Mouse (Mus musculus) G1E (cell line): ENCODE results near the gene Selenoi. TPM values are rescaled to one million over a fixed set of nuclear protein-coding genes. Genes with fewer than 3 reads are reported as not detected.

Experiments
- ATAC-seq: 2 replicates; pipeline ENCODE4 v1.8.0; 2016; ENCODE audit warnings: mild to moderate bottlenecking; ENCODE audit not compliant: insufficient number of reproducible peaks, poor library complexity, low FRiP score, severe bottlenecking; ENCODE audit errors: extremely low read depth
- DNase-seq: peaks from one replicate; pipeline ENCODE4 v3.0.0; 2012; ENCODE audit warnings: low spot score
- H3K27me3 ChIP-seq: 2 replicates; pipeline ENCODE4 v1.6.1; 2012; ENCODE audit warnings: mild to moderate bottlenecking, low read length, inconsistent platforms; ENCODE audit not compliant: insufficient read depth
- H3K36me3 ChIP-seq: replicated peaks from 2 replicates; pipeline ENCODE3; 2012; ENCODE audit warnings: mild to moderate bottlenecking, inconsistent platforms
- H3K4me1 ChIP-seq: 2 replicates; pipeline ENCODE4 v1.6.1; 2012; ENCODE audit warnings: low read depth, low read length, inconsistent platforms, mixed read lengths; ENCODE audit not compliant: insufficient read depth
- H3K4me3 ChIP-seq: 2 replicates; pipeline ENCODE4 v1.5.1; 2012; ENCODE audit warnings: low read depth, mild to moderate bottlenecking, inconsistent platforms, low read length, moderate library complexity, mixed read lengths
- H3K9me3 ChIP-seq: replicated peaks from 2 replicates; pipeline ENCODE4 v1.6.1; 2012; ENCODE audit warnings: inconsistent platforms
- CTCF ChIP-seq: IDR thresholded peaks from 2 replicates; pipeline ENCODE4 v1.5.1; 2012; ENCODE audit warnings: low read depth, low read length, inconsistent platforms, mixed read lengths
- GATA1 ChIP-seq: IDR thresholded peaks from 2 replicates; pipeline ENCODE4 v1.6.1; 2012; ENCODE audit warnings: borderline replicate concordance, low read length, inconsistent platforms, mixed read lengths
- GATA2 ChIP-seq: IDR thresholded peaks from 2 replicates; pipeline ENCODE4 v1.6.1; 2012; ENCODE audit warnings: low read depth, low read length, inconsistent platforms, borderline replicate concordance
- POLR2AphosphoS5 ChIP-seq: IDR thresholded peaks from 2 replicates; pipeline ENCODE4 v1.6.1; 2012; ENCODE audit warnings: low read depth, low read length, inconsistent platforms; ENCODE audit not compliant: insufficient replicate concordance
- TAL1 ChIP-seq: conservative IDR thresholded peaks from 2 replicates; pipeline ENCODE4 v1.6.1; 2012; ENCODE audit warnings: low read depth, low read length, inconsistent platforms, mixed read lengths
- polyA plus RNA-seq: library from polyadenylated mRNA; stranded (reverse); fragments of >175 nt; gene quantifications from 2 replicates; pipeline ENCODE4 v1.2.3, GENCODE M21; 2012
- total RNA-seq, 2 experiments: library from RNA; stranded (forward) in 1 of 2; stranded (reverse) in 1 of 2; fragments of 200-1000 nt in 1 of 2; fragments of >200 nt in 1 of 2; fragmentation: Nextera tagmentation in 1 of 2; gene quantifications; 2 replicates each; pipeline ENCODE4 v1.2.3; 2014 to 2017

Gene Selenoi
- total and polyA plus RNA-seq, 3 experiments = 1.6 to 54.0 (median 41.7) TPM

GRCm38 (mm10) chr5:30271599-30272281, 39.4 kb downstream of the Selenoi start:
- DNase-seq (no peak), ATAC-seq (no peak)
- H3K27me3 ChIP-seq = no peaks in the 10 kb centered on the region
- no peaks in the 10 kb centered on the region for H3K4me1 ChIP-seq
- no peaks in the 10 kb centered on the region for H3K9me3 ChIP-seq
- no peak overlapping the region for H3K4me3 ChIP-seq
- H3K36me3 ChIP-seq = peaks cover 55% of the 10 kb centered on the region
- TF ChIP-seq CTCF (no peak), TAL1 (no peak), GATA2 (no peak), POLR2AphosphoS5 (no peak), GATA1 (no peak)

DNA sequence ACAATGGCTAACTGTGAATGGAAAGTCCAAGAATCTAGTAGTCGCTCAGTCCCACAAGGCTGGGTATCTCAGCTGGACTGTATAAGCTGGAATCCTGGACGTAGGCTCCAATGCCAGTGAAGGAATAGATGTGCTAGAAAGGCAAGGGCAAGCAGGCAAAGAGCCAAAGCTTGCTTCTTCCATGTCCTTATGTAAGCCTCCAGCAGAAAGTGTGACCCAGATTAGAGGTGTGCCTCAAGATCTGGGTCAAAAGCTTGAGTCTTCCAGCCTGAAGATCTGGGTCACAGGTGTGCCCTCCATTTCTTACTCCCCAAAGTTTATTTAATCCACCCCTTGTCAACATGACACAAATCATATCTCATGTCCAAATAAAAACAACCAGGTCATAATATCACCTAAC, 44.0 kb downstream of the Selenoi start:
- Histone ChIP-seq H3K36me3 (peaks cover 16% of the 10 kb centered on the region), H3K9me3 (no peaks in the 10 kb centered on the region), H3K27me3 (peaks cover 4% of the 10 kb centered on the region), H3K4me1 (no peaks in the 10 kb centered on the region), H3K4me3 (no peak overlapping the region)
- no peak for TF ChIP-seq TAL1
- TF ChIP-seq CTCF = no peak
- no peak for TF ChIP-seq POLR2AphosphoS5
- TF ChIP-seq GATA1 = no peak
- ATAC-seq (no peak), DNase-seq (no peak)

GRCm38 (mm10) chr5:30278952-30279351, 46.6 kb downstream of the Selenoi start:
- no peak for DNase-seq
- TF ChIP-seq GATA1 = no peak
- TF ChIP-seq POLR2AphosphoS5 = no peak
- no peak for TF ChIP-seq TAL1
- TF ChIP-seq CTCF = no peak
- no peak for TF ChIP-seq GATA2
- H3K4me3 ChIP-seq = no peak overlapping the region
- no peaks in the 10 kb centered on the region for H3K9me3 ChIP-seq
- peaks cover 4% of the 10 kb centered on the region for H3K36me3 ChIP-seq
- no peak for ATAC-seq
- H3K4me1 ChIP-seq = no peaks in the 10 kb centered on the region
- H3K27me3 ChIP-seq = peaks cover 5% of the 10 kb centered on the region

DNA sequence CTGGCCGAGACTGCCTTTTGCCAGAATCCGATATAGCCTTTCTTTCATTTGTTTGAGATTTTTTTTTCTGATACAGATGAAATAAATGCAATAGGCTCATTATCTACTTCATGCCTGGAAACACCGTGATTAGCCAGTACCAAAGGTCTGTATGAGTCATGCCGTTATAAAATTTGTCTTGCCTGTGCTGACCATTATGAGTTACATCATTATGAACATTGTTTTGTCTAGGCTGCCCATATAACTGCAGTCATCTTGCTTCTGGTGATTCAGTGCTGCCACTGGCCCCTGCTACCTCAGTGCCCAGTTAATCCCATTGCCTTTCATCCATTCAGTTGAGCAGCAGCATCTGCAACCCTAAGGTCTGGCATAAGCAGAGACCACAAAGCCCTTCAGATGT, 47.1 kb downstream of the Selenoi start:
- Histone ChIP-seq H3K36me3 (no peaks in the 10 kb centered on the region), H3K27me3 (peaks cover 5% of the 10 kb centered on the region), H3K4me1 (no peaks in the 10 kb centered on the region), H3K9me3 (no peaks in the 10 kb centered on the region), H3K4me3 (no peak overlapping the region)
- DNase-seq = no peak
- ATAC-seq = no peak
- TF ChIP-seq CTCF (no peak), TAL1 (no peak), POLR2AphosphoS5 (no peak), GATA2 (no peak), GATA1 (no peak)

GRCm38 (mm10) chr5:30280864-30281263, 48.5 kb downstream of the Selenoi start:
- DNase-seq = no peak
- Histone ChIP-seq H3K4me1 (no peaks in the 10 kb centered on the region), H3K36me3 (no peaks in the 10 kb centered on the region), H3K4me3 (no peak overlapping the region), H3K27me3 (peaks cover 8% of the 10 kb centered on the region), H3K9me3 (peaks cover 2% of the 10 kb centered on the region)
- no peak for ATAC-seq
- TF ChIP-seq GATA1 (no peak), TAL1 (no peak), GATA2 (no peak), CTCF (no peak), POLR2AphosphoS5 (no peak)

DNA sequence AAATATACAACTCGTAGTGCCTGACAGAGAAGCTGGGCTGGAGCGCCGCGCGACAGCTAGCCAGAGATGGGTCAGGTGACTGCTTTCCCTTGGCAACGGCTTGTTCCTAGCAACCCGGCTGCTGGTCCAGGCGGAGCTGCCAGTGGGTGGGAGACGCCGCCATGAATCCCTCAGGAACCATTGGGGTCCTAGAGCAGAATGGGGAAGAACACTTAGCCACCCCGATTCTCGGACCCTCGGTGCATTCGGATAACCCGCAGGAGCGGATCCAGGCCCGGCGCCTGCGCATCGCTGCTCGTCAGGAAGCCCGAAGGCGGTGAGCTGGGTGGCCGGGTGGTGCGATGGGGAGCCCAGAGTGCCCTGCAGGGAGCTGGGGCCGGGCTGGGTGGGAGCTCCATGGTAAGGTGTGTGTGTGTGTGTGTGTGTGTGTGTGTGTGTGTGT, 48.9 kb downstream of the Selenoi start, which contains the start of gene Drc1:
Gene Drc1, plus strand, starts transcription at position 98 of the 442 bp plus-strand sequence.
- DNase-seq = no peak
- ATAC-seq = no peak
- peaks cover 2% of the 10 kb centered on the region for H3K9me3 ChIP-seq
- H3K4me3 ChIP-seq = no peak within 1 kb of the TSS
- no peak for TF ChIP-seq GATA2
- no peak for TF ChIP-seq POLR2AphosphoS5
- no peak for TF ChIP-seq TAL1
- TF ChIP-seq GATA1 = no peak
- no peak for TF ChIP-seq CTCF
- no peaks in the 10 kb centered on the region for H3K36me3 ChIP-seq
- H3K4me1 ChIP-seq = no peaks in the 10 kb centered on the region
- peaks cover 8% of the 10 kb centered on the region for H3K27me3 ChIP-seq
